Mouse (Mus musculus): Measurements from ENCODE around the gene Glrx5.

Gene Glrx5

GRCm38 (mm10) chr12:105032147-105032831 is at the start of gene Glrx5:
Gene Glrx5 (plus strand): TSS chr12:105032688.
- DNase-seq (ENCODE audit: inconsistent ontology term), result peak; percentile 100

GRCm38 (mm10) chr12:104983476-104983875 is 49.0 kb upstream of the Glrx5 start:
- DNase-seq (ENCODE audit: inconsistent ontology term), result peak; percentile 92

GRCm38 (mm10) chr12:104985088-104985487 is 47.4 kb upstream of the Glrx5 start:
- DNase-seq (ENCODE audit: inconsistent ontology term), result no peak

- no peak for DNase-seq (ENCODE audit: inconsistent ontology term)
These were observed 46.5 kb upstream of the Glrx5 start for GRCm38 (mm10) chr12:104986001-104986400.

GRCm38 (mm10) chr12:104986781-104987180 is 45.7 kb upstream of the Glrx5 start:
- no peak for DNase-seq (ENCODE audit: inconsistent ontology term)

- no peak for DNase-seq (ENCODE audit: inconsistent ontology term)
These were observed 44.6 kb upstream of the Glrx5 start for GRCm38 (mm10) chr12:104987936-104988335.

GRCm38 (mm10) chr12:104990741-104991454 is 41.6 kb upstream of the Glrx5 start:
- no peak for DNase-seq (ENCODE audit: inconsistent ontology term)

GRCm38 (mm10) chr12:104992123-104992741 is 40.3 kb upstream of the Glrx5 start:
- DNase-seq (ENCODE audit: inconsistent ontology term), result peak; percentile 55

- no peak for DNase-seq (ENCODE audit: inconsistent ontology term)
These were observed 39.6 kb upstream of the Glrx5 start for GRCm38 (mm10) chr12:104992838-104993237.

GRCm38 (mm10) chr12:104995259-104995876 is 37.1 kb upstream of the Glrx5 start:
- DNase-seq (ENCODE audit: inconsistent ontology term), result no peak

GRCm38 (mm10) chr12:104996012-104996728 is 36.3 kb upstream of the Glrx5 start:
- no peak for DNase-seq (ENCODE audit: inconsistent ontology term)

- DNase-seq (ENCODE audit: inconsistent ontology term), result no peak
These were observed 35.3 kb upstream of the Glrx5 start for GRCm38 (mm10) chr12:104997159-104997558.

GRCm38 (mm10) chr12:104997641-104998293 is 34.7 kb upstream of the Glrx5 start:
- no peak for DNase-seq (ENCODE audit: inconsistent ontology term)

- DNase-seq (ENCODE audit: inconsistent ontology term), result no peak
These were observed 33.9 kb upstream of the Glrx5 start for GRCm38 (mm10) chr12:104998541-104998940.

GRCm38 (mm10) chr12:104999171-104999570 is 33.3 kb upstream of the Glrx5 start:
- DNase-seq (ENCODE audit: inconsistent ontology term), result no peak

- DNase-seq (ENCODE audit: inconsistent ontology term), result peak; percentile 90
These were observed 31.8 kb upstream of the Glrx5 start for GRCm38 (mm10) chr12:105000487-105001283.

- DNase-seq (ENCODE audit: inconsistent ontology term), result no peak
These were observed 31.2 kb upstream of the Glrx5 start for GRCm38 (mm10) chr12:105001317-105001716.

GRCm38 (mm10) chr12:105002340-105003132 is 30.0 kb upstream of the Glrx5 start:
- DNase-seq (ENCODE audit: inconsistent ontology term), result no peak

- peak; percentile 77 for DNase-seq (ENCODE audit: inconsistent ontology term)
These were observed 29.3 kb upstream of the Glrx5 start for GRCm38 (mm10) chr12:105003158-105003557.

Measured in Muller cell, postnatal 12 days (primary cell).